Mouse (Mus musculus) CH12.LX (cell line): ENCODE data around the gene Kif23. TPM values are rescaled to one million over a fixed set of nuclear protein-coding genes. Genes with fewer than 3 reads are reported as not detected.
A peak's percentile ranks its signal among the peaks of the same experiment; 100 is the strongest.

Source experiments
- DNase-seq: peaks from one replicate; pipeline ENCODE4 v3.0.0-alpha.2; 2013; ENCODE audit errors: extremely low read depth
- H3K27ac ChIP-seq: 2 replicates; pipeline ENCODE4 v1.5.1; 2012; ENCODE audit warnings: low read depth, mild to moderate bottlenecking, control low read depth, moderate library complexity; ENCODE audit not compliant: insufficient read depth
- H3K27me3 ChIP-seq: replicated peaks from 2 replicates; pipeline ENCODE3; 2012; ENCODE audit warnings: inconsistent platforms
- H3K36me3 ChIP-seq, 2 experiments: replicated peaks in 1 of 2; 2 replicates each; pipeline versions ENCODE3 to v1.6.1; 2012; ENCODE audit warnings: inconsistent platforms in 1 of 2, low read length in 1 of 2, mild to moderate bottlenecking in 1 of 2, mixed read lengths in 1 of 2, moderate library complexity in 1 of 2; ENCODE audit not compliant: control insufficient read depth in 1 of 2, insufficient read depth in 1 of 2
- H3K4me1 ChIP-seq, 2 experiments: 2 replicates each; pipeline ENCODE4 v1.6.1; 2012; ENCODE audit warnings: inconsistent platforms in 1 of 2, moderate library complexity in 1 of 2; ENCODE audit not compliant: insufficient read depth in 2 of 2, control insufficient read depth in 1 of 2
- H3K4me2 ChIP-seq: 2 replicates; pipeline ENCODE4 v1.6.1; 2012; ENCODE audit warnings: low read depth, mild to moderate bottlenecking, control low read depth; ENCODE audit not compliant: poor library complexity, insufficient read depth, severe bottlenecking
- H3K4me3 ChIP-seq, 3 experiments: fragments of 150-350 bp in 1 of 3; sonication (generic) in 1 of 3; replicated peaks in 1 of 3; 2 replicates each; pipeline versions ENCODE3 to v1.5.1; 2011 to 2012; ENCODE audit warnings: low read depth in 2 of 3, low read length in 2 of 3, mild to moderate bottlenecking in 2 of 3, moderate library complexity in 2 of 3, control low read depth in 1 of 3, improper control_type of control experiment in 1 of 3, inconsistent platforms in 1 of 3, mixed read lengths in 1 of 3; ENCODE audit not compliant: poor library complexity in 1 of 3
- H3K79me2 ChIP-seq: replicated peaks from 2 replicates; pipeline ENCODE4 v1.6.1; 2012; ENCODE audit warnings: mild to moderate bottlenecking, moderate library complexity; ENCODE audit not compliant: control insufficient read depth, poor library complexity, insufficient read depth, severe bottlenecking; ENCODE audit errors: extremely low read depth
- H3K9ac ChIP-seq: 2 replicates; pipeline ENCODE4 v1.6.1; 2012; ENCODE audit warnings: low read depth, mild to moderate bottlenecking, control low read depth, moderate library complexity; ENCODE audit not compliant: insufficient read depth
- H3K9me3 ChIP-seq: replicated peaks from 2 replicates; pipeline ENCODE3; 2012; ENCODE audit warnings: low read length, inconsistent platforms, mixed read lengths
- EP300 ChIP-seq: IDR thresholded peaks from 2 replicates; pipeline ENCODE4 v1.6.1; 2011; ENCODE audit warnings: low read length, improper control_type of control experiment
- IRF4 ChIP-seq: IDR thresholded peaks from 2 replicates; pipeline ENCODE4 v1.6.1; 2014; ENCODE audit warnings: low read depth, mild to moderate bottlenecking, inconsistent platforms, low read length, improper control_type of control experiment
- KAT2A ChIP-seq: IDR thresholded peaks from 2 replicates; pipeline ENCODE4 v1.6.1; 2012; ENCODE audit warnings: low read length, improper control_type of control experiment, inconsistent platforms; ENCODE audit not compliant: insufficient replicate concordance
- MYC ChIP-seq: IDR thresholded peaks from 2 replicates; pipeline ENCODE4 v1.6.1; 2011; ENCODE audit warnings: low read depth, mild to moderate bottlenecking, improper control_type of control experiment, low read length
- PAX5 ChIP-seq: IDR thresholded peaks from 2 replicates; pipeline ENCODE4 v1.6.1; 2012; ENCODE audit warnings: low read length, inconsistent platforms, mixed read lengths
- SIN3A ChIP-seq: IDR thresholded peaks from 2 replicates; pipeline ENCODE4 v1.6.1; 2012; ENCODE audit warnings: low read length, improper control_type of control experiment, inconsistent platforms
- USF1 ChIP-seq: IDR thresholded peaks from 2 replicates; pipeline ENCODE4 v1.6.1; 2014; ENCODE audit warnings: low read depth, mild to moderate bottlenecking, inconsistent platforms, low read length, improper control_type of control experiment
- ZNF384 ChIP-seq: IDR thresholded peaks from 2 replicates; pipeline ENCODE4 v1.6.1; 2012; ENCODE audit warnings: low read depth, low read length, improper control_type of control experiment, inconsistent platforms
- dilution Hi-C: fragments of 300-500 bp; cut with MboI; formaldehyde crosslinking; loops from 2 replicates; pipeline ENCODE4 v1.14.3; 2020; ENCODE audit warnings: low sequenced_read_pairs; ENCODE audit not compliant: extremely low pct_unique_long_range_greater_than_20kb, extremely low pct_ligation_motif_present
- in situ Hi-C: fragments of 300-500 bp; cut with MboI; formaldehyde crosslinking; loops from 3 replicates; pipeline ENCODE4 v1.14.3; 2019; ENCODE audit warnings: low sequenced_read_pairs, low pct_ligation_motif_present, low pct_unique_long_range_greater_than_20kb, mixed read lengths
- polyA plus RNA-seq: library from polyadenylated mRNA; unstranded; fragments of >175 nt; gene quantifications from 2 replicates; pipeline ENCODE4 v1.2.1, GENCODE M21; 2012; ENCODE audit warnings: low read depth; ENCODE audit not compliant: insufficient read length
- total RNA-seq, 2 experiments: library from RNA; depleted of rRNA; stranded (reverse); fragments of 300-350 nt in 1 of 2; fragments of >200 nt in 1 of 2; gene quantifications; 2 replicates each; pipeline ENCODE4 v1.2.3; 2012 to 2014

Gene Kif23
- total and polyA plus RNA-seq, 3 experiments = 50.6 to 133 (median 96.2) TPM

DNA sequence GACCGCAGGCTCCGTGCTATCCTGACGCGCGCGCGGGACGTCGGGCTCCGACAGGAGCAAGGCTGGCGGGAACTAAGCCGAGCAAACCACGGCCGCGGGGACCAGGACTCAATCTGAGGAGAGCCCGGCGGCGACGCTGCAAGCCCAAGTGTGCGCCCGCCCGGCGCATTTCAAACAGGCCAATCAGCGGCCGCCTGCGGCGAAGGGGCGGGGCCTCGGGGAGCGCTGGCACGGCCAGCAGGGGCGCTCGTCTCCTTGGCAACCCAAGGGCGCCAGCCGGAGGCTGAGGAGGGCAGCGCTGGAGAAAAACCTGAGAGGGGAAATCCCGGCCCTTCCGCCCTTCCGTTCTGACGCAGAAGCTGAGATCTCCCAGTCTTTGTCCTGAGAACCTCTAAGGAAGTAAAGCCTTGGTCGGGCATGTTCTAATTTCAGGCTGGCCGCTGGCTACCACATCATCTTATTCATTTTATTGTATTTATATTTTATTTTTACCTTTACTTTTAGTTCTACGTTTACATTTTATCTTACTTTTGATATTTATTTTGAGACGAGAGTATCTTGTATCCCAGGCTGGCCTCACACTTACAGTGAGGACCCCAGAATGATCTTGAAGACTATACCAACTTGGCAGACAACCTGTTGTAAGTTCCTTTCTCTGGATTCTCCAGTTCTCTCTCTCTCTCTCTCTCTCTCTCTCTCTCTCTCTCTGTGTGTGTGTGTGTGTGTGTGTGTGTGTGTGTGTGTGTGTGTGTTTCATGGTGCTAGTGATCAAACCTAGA lies at the start of gene Kif23 (continued):
- TF ChIP-seq EP300 = 0 out of 2 replicates have a peak, but pooled peaks have one; percentile 50

DNA sequence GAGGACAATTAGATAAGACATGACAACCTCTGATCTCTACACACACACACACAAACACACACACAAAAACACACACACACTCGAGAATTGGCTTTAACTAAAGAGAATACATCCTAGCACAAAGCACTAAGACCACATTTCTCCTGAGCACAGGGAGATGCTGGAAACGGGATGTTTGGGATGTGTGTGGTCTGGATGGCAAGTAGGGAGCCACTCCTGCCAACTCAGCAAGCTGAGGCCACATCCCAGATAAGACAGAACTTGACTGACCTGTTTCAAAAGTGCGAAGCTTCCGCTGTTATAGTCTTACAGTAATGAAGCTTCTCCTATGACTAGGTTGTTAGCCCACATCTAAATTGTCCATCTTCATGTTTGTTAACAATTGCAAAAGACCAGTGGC lies 44.6 kb upstream of the Kif23 start:
- no peak overlapping the region for H3K4me3 ChIP-seq
- H3K4me1 ChIP-seq = peaks cover 2 to 3% of the 10 kb centered on the region in 2 experiments; a peak in 3 of 4 replicates
- no peak for TF ChIP-seq MYC
- no peak for TF ChIP-seq KAT2A
- DNase-seq = no peak
- H3K4me2 ChIP-seq = no peak overlapping the region
- H3K79me2 ChIP-seq = no peaks in the 10 kb centered on the region
- no peak overlapping the region for H3K27ac ChIP-seq
- H3K9ac ChIP-seq = no peak overlapping the region
- dilution Hi-C loops (no loop called here), in situ Hi-C loops (no loop called here)
- H3K9me3 ChIP-seq = no peaks in the 10 kb centered on the region
- H3K27me3 ChIP-seq = peaks cover 5% of the 10 kb centered on the region
- H3K36me3 ChIP-seq = no peaks in the 10 kb centered on the region

DNA sequence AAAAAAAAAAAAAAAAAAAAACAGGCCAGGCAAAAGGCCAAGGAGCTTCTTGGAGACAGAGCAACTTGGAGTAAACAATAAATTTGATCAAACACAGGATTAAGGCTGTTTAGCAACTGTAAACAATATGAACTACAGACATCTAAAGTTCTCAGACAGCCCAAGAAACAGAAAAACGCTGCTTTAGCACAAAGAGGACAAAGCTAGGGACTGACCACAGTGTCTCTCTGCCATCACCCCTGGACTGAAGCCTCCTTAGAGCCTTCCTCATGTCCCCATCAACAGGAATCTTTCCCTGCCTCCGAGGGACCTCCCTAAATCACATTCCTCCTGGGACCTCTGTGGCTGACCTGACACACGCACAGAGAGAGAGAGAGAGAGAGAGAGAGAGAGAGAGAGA lies 44.2 kb upstream of the Kif23 start:
- Histone ChIP-seq H3K4me2 (no peak overlapping the region), H3K4me1 (peaks cover 6% of the 10 kb centered on the region in 2 experiments; a peak in 3 of 4 replicates), H3K79me2 (no peaks in the 10 kb centered on the region), H3K9ac (no peak overlapping the region), H3K9me3 (no peaks in the 10 kb centered on the region), H3K27ac (no peak overlapping the region), H3K36me3 (no peaks in the 10 kb centered on the region), H3K27me3 (peaks cover 5% of the 10 kb centered on the region), H3K4me3 (no peak overlapping the region)
- in situ Hi-C loops = no loop called here
- TF ChIP-seq ZNF384 (0 out of 2 replicates have a peak, but pooled peaks have one; percentile 28), KAT2A (no peak)
- DNase-seq = no peak
- dilution Hi-C loops = no loop called here

DNA sequence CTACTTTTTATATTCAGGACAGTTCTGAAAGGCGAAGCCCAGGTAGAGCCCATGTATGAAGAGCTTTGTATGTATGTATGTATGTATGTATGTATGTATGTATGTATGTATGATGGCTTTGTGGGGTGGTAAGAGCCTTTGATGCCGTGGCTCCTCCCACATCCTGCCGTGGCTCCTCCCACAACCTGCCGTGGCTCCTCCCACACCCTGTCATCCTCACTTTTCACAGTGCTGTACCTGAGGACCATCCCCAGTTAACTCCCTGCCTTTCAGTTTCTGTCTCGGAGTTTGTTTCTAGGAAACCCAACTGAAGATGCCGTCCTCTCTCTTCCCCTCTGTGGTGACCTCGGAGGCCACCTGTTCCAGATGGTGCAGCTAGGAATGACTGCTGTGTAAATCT lies 39.5 kb upstream of the Kif23 start:
- dilution Hi-C loops = no loop called here
- Histone ChIP-seq H3K4me2 (peak overlapping the region; percentile 61), H3K9me3 (no peaks in the 10 kb centered on the region), H3K36me3 (no peaks in the 10 kb centered on the region), H3K27me3 (no peaks in the 10 kb centered on the region), H3K79me2 (no peaks in the 10 kb centered on the region), H3K9ac (no peak overlapping the region), H3K4me1 (peaks cover 19 to 47% of the 10 kb centered on the region in 2 experiments), H3K4me3 (no peak overlapping the region), H3K27ac (no peak overlapping the region)
- DNase-seq = no peak
- in situ Hi-C loops = loop anchor here (5.0 kb wide), 1 partner anchor 79 kb away; no protein-coding TSS in a partner anchor
- TF ChIP-seq SIN3A = 0 out of 2 replicates have a peak, but pooled peaks have one; percentile 35
- no peak for TF ChIP-seq USF1
- TF ChIP-seq EP300 = 0 out of 2 replicates have a peak, but pooled peaks have one; percentile 11
- 0 out of 2 replicates have a peak, but pooled peaks have one; percentile 22 for TF ChIP-seq IRF4
- TF ChIP-seq PAX5 = no peak
